Mouse (Mus musculus): Measurements from ENCODE around the gene Dtx2.

The Dtx2 gene

DNA sequence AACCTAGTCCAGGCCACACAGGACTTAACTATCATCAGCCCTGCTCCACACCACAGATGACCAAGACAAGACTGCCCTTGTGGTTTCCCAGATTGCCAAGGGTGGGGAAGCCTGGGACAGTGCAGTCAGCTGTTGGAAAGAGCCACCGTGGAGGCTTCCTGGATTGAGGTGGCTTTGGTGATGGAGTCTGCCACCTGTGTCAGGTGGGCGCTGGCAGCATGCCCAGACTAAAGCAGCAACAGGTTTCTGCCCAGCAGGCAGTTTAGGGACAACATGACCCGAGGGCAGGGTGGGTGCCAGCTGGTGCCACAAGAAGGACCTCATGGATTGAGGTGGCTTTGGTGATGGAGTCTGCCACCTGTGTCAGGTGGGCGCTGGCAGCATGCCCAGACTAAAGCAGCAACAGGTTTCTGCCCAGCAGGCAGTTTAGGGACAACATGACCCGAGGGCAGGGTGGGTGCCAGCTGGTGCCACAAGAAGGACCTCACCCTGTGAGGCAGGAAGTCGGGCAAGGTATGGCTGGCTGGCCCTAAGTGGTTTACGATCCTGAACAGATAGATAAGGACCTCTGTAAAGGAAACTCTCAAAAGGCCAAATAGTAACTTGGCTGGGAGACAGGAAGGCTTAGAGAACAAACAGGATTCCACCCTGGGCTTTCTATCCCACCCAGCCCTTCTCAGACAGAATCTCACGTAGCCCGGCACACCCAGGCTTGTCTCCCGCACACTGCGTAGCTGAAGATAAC lies 72.0 kb downstream of the Dtx2 start:
- peak; percentile 26 for DNase-seq (ENCODE audit: low spot score)

DNA sequence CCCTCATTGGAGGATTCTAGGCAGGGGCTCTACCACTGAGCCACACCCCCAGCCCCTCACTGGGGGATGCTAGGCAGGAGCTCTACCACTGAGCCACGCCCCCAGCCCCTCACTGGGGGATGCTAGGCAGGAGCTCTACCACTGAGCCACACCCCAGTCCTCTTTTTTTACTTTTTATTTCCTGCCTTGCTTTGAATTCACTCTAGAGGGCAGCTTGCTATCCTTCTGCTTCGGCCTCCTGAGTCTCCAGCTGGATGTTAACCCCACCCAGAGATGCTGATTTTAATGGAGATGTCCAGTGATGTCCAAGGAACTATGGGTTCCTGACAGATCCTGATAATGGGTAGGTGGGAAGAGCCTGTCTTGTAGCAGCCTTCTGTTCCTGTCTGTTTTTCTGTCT lies 74.8 kb downstream of the Dtx2 start:
- DNase-seq (ENCODE audit: low spot score): no peak

DNA sequence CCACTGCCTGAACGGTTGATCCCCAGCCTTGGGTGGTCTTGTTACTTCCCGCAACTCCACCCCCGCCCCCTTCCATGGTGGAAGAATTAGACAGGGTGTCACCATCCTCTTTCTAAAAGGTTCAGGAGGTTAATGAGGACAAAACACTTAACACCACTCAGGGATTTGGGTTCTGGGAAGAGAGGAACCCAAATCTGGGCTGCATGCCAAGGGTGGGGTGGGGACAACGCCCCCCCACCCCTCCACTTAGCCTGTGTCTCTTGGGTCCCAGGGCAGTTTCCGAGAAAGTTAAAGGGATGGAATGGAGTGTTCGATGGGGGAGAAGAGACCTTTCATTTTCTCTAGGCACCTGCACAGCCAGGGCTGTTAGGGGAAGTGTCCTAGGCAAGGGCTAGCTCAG lies 78.5 kb downstream of the Dtx2 start:
- DNase-seq (ENCODE audit: low spot score): no peak

DNA sequence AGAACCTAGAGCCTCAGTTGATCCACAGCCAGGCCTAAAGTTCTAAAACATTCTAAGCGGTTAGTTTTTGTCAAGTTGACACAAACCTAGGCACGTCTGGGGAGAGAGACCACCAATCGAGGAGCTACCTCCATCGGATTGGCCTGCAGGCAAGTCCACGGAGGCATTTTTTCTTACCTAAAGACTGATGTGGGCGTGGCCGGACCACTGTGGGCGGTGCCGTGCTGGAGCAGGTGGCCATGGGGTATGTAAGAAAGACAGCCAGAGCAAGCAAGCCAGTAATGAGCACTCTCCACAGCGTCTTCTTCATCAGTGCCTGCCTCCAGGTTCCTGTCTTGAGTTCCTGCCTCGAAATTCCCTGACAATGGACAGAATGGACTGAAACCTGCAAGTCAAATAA lies 78.9 kb downstream of the Dtx2 start:
- DNase-seq (ENCODE audit: low spot score): no peak

DNA sequence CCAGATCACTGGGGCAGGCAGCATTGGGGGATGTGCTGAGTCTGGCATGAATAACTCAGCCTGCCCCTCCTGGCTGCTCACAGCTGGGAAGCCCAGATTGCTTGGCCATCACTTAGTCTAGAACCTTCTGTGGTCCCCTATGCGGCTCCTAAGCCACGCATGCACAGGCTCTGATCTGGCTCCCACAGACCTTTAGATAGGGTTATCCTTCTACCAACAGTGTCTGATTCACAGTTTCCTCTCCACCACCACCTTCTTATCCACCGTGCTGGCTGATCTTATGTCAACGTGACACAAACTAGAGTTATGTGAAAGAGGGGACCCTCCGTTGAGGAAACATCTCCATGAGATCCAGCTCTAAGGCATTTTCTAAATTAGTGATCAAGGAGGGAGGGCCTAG lies 80.5 kb downstream of the Dtx2 start:
- no peak for DNase-seq (ENCODE audit: low spot score)

DNA sequence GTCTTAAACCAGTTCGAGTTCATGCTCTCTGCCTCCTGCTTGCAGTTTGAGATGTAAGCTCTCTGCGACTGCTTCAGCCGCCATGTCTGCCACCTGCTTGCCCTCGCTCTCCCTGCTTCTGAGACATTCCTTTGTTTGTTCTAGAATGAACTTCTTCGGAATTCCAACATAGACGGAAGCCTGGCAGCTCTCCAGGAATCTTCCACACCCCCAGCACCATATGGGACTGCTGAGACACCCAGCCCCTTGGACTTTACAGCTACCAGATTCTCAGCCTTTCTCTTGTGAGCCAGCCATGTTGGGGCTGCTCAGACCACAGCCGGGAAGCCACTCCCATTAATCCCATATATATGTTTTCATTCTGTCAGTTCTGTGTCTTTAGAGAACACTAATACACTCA lies 81.7 kb downstream of the Dtx2 start:
- DNase-seq (ENCODE audit: low spot score): no peak

DNA sequence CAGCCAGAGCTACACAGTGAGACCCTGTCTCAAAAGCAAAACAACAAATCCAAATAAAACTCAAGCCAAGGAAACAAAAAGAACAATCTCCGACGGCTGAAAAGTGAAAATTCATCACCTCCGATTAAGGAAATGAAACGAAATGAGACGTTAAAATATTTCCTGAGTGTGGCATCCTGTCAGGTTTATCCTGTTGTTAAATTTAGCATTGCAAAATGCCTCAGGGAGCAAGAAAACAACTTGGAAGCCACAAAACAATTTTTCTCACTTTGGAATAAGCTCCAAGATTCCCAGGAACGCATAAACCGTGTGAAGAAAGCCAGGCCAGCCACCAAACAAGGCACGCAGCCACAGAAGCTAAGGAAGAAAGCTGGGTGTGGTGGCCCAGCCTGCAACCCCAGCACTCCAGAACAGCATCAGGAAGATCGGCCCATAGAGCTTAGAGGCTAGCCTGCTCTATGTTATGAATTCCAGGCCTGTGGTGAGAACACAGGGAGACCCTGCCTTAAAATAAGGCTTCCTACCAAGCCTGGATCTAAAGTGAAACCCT lies 82.5 kb downstream of the Dtx2 start:
- no peak for DNase-seq (ENCODE audit: low spot score)

DNA sequence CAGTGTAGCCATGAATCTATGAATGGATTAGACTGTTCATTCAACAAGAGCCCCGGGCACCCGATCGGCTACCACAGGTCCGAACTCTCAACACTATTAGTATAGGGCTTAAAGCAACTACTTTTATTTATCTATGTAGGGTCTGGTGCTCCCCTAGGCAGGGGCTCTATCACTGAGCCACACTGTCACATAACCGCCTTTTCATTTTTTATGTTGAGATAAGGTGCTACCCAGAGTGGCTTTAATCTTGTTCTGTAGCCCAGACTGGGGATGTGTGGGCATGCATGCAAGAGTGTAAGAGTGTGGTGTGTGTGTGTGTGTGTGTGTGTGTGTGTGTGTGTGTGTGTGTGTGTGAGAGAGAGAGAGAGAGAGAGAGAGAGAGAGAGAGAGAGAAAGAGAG lies 83.5 kb downstream of the Dtx2 start:
- no peak for DNase-seq (ENCODE audit: low spot score)

DNA sequence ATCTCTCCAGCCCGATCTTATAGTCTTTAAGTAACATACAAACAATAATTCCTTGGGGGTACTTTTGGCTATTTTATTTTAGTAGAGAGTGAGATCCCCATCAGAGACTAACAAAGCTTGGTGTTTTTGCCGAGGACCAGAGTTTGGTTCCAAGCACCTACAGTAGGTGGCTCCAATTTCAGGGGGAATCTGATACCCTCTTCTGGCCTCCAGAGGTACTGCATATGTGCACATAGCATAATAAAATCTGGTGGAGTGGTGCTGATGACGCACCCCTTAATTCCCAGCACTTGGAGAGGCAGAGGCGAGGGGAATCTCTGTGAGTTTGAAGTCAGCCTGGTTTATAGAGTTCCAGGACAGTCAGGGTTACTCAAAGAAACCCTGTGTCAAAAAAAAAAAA lies 87.7 kb downstream of the Dtx2 start:
- DNase-seq (ENCODE audit: low spot score): no peak

Data from MN1 (cell line).